Mouse (Mus musculus) liver, postnatal 0 days (tissue): ENCODE measurements around the gene Hivep2. TPM values are rescaled to one million over a fixed set of nuclear protein-coding genes. Genes with fewer than 3 reads are reported as not detected.

ENCODE experiments used
- ATAC-seq: fragments of 200-750 bp; cut with Nextera tagmentation; 2 replicates; pipeline ENCODE4 v1.8.0; 2017; ENCODE audit warnings: mild to moderate bottlenecking, moderate library complexity
- DNase-seq: peaks from one replicate; pipeline ENCODE4 v3.0.0-alpha.2; 2016
- H3K27ac ChIP-seq: fragments of 300-500 bp; sonication (generic); 2 replicates; pipeline ENCODE4 v1.5.1; 2014; ENCODE audit warnings: antibody characterized with exemption, moderate library complexity, mild to moderate bottlenecking, low read depth
- H3K27me3 ChIP-seq: fragments of 300-500 bp; sonication (generic); 2 replicates; pipeline ENCODE4 v1.6.1; 2014; ENCODE audit warnings: low read length, control low read depth, mixed read lengths; ENCODE audit not compliant: insufficient read depth
- H3K36me3 ChIP-seq: fragments of 300-500 bp; sonication (generic); replicated peaks from 2 replicates; pipeline ENCODE4 v1.6.1; 2014; ENCODE audit warnings: mild to moderate bottlenecking, control low read depth, low read length, moderate library complexity, mixed read lengths; ENCODE audit not compliant: insufficient read depth
- H3K4me1 ChIP-seq: fragments of 300-500 bp; sonication (generic); 2 replicates; pipeline ENCODE4 v1.6.1; 2014; ENCODE audit warnings: antibody characterized with exemption, mild to moderate bottlenecking, control low read depth; ENCODE audit not compliant: insufficient read depth
- H3K4me2 ChIP-seq: fragments of 300-500 bp; sonication (generic); 2 replicates; pipeline ENCODE4 v1.6.1; 2014; ENCODE audit warnings: low read depth, mild to moderate bottlenecking, low read length, moderate library complexity, mixed read lengths
- H3K4me3 ChIP-seq: fragments of 300-500 bp; sonication (generic); 2 replicates; pipeline ENCODE4 v1.5.1; 2014; ENCODE audit warnings: low read depth, low read length
- H3K9ac ChIP-seq: fragments of 300-500 bp; sonication (generic); replicated peaks from 2 replicates; pipeline ENCODE4 v1.6.1; 2014; ENCODE audit warnings: mild to moderate bottlenecking, moderate library complexity
- H3K9me3 ChIP-seq: fragments of 300-500 bp; sonication (generic); 2 replicates; pipeline ENCODE4 v1.6.1; 2016; ENCODE audit warnings: mild to moderate bottlenecking, control low read depth, low read length, mixed read lengths
- CTCF ChIP-seq: sonication (generic); IDR thresholded peaks from 2 replicates; pipeline ENCODE4 v1.5.1; 2016; ENCODE audit warnings: antibody characterized with exemption, low read depth
- EP300 ChIP-seq: IDR thresholded peaks from 2 replicates; pipeline ENCODE4 v1.6.1; 2016; ENCODE audit warnings: antibody characterized with exemption, low read depth, mild to moderate bottlenecking
- WGBS: fragments of 180-500 bp; shearing (Covaris S2); extraction: QIAGEN DNeasy Blood & Tissue Kit; methylation state at CpG from one replicate; pipeline ENCODE4 v1.1.7; 2014; ENCODE audit not compliant: insufficient replicate concordance; 5-methylcytosine and 5-hydroxymethylcytosine counted together
- polyA plus RNA-seq: library from polyadenylated mRNA; unstranded; fragments of >200 nt; fragmentation: Nextera tagmentation; extraction: Ambion mirVana; gene quantifications from 2 replicates; pipeline ENCODE4 v1.2.1, GENCODE M21; 2015

The Hivep2 gene
- polyA plus RNA-seq, 1 experiment from 2014 or later, result 0.82 TPM

DNA sequence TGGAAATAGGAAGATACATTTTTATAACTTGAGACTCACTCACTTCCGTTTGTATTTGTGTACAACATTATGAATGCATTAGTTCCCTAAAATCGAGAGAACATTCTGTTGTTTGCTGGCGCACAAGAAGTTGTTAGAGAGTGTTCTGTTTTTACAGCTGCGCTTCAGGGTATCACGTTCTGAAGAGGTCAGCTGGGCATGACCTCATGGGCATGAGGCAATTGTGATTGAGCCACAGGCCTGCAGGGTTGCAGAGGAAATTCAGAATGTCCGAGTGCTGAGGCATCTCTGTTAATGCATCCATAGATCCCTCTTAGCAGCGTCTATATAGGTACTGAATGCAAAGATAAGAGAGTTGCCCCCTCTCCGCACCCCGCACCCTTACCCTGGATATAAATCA lies 22.4 kb downstream of the Hivep2 start:
- H3K4me1 ChIP-seq, result peaks cover 8% of the 10 kb centered on the region
- H3K27me3 ChIP-seq, result no peaks in the 10 kb centered on the region
- no peaks in the 10 kb centered on the region for H3K9me3 ChIP-seq
- no peak overlapping the region for H3K27ac ChIP-seq
- H3K4me2 ChIP-seq, result no peak overlapping the region
- DNase-seq (peak; percentile 42), ATAC-seq (peak; percentile 63)
- no peak for TF ChIP-seq CTCF
- TF ChIP-seq EP300, result peak; percentile 29; the same call in 1 of the 2 replicates
- H3K4me3 ChIP-seq, result no peak overlapping the region
- no peak overlapping the region for H3K9ac ChIP-seq
- WGBS, result 50% methylated on average over 9 of the region's 9 CpGs
- no peaks in the 10 kb centered on the region for H3K36me3 ChIP-seq

DNA sequence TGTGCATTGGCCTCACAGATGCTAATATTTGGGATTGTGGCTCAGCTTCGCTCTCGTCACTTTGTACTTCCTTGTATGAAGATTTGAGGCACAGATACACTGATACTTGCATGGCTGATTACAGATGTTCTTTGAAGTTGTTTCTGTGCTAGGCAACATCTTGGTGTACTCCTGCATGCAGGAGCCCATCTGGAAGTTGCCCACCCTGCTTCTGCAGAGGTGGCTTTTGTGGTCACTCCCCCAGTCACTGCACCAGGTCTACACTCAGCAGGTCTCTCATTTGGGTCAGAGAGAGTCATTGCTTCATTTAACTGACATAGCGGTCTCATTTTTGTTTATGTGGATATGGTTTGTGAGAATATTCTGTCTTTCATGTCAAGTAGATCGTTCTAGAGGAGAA lies 22.9 kb downstream of the Hivep2 start:
- Histone ChIP-seq H3K4me1 (peaks cover 5% of the 10 kb centered on the region; the same call in 1 of the 2 replicates), H3K4me3 (no peak overlapping the region), H3K36me3 (no peaks in the 10 kb centered on the region), H3K4me2 (no peak overlapping the region), H3K27me3 (no peaks in the 10 kb centered on the region), H3K27ac (no peak overlapping the region), H3K9me3 (no peaks in the 10 kb centered on the region), H3K9ac (no peak overlapping the region)
- ATAC-seq (no peak), DNase-seq (no peak)
- WGBS, result 75% methylated on average over 4 of the region's 4 CpGs
- TF ChIP-seq EP300 (no peak), CTCF (no peak)

DNA sequence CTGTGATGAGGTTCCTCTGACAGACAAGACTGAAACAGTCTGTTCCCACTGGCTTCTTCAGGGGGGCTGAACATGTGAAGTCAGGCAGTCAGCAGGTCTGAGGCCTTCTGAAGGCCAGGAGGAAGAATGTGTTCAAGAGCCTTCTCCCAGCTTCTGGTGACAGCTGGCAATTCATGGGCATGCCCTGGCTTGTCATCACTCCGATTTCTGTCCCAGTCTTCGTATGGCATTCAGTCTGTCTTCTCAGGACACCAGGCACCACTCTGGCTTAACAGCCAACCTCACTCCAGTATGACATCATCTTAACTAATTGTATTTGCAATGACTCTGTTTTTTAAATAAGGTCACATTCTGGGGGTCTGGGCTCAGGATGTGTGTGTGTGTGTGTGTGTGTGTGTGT lies 25.0 kb downstream of the Hivep2 start:
- Histone ChIP-seq H3K27ac (no peak overlapping the region), H3K36me3 (no peaks in the 10 kb centered on the region), H3K4me2 (no peak overlapping the region), H3K4me3 (no peak overlapping the region), H3K9ac (no peak overlapping the region), H3K27me3 (no peaks in the 10 kb centered on the region), H3K9me3 (no peaks in the 10 kb centered on the region), H3K4me1 (0 out of 2 replicates have a peak, but pooled peaks cover 3% of the 10 kb centered on the region)
- 79% methylated on average over 2 of the region's 2 CpGs for WGBS
- no peak for DNase-seq
- ATAC-seq, result no peak
- TF ChIP-seq CTCF (no peak), EP300 (no peak)

DNA sequence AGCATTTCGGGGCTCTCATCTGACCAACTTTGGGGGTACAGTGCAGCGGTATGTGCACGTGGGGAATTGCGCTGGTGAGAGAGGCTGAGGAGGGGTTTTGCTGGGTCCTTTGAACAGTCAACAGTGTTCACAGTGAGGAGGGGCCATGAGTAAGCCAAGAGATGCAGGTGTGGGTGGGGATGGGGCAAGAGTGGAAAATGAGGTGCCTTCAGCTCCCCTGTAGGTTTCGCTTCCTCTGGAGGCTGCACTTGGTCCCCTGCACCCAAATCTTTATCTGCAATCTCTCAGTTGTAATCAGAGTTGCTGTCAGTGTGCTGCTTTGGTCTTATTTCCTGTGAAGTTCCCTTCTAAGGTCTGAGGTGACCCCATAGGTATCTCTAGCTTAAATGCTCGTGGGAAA lies 27.5 kb downstream of the Hivep2 start:
- H3K27ac ChIP-seq, result no peak overlapping the region
- no peaks in the 10 kb centered on the region for H3K36me3 ChIP-seq
- DNase-seq (no peak), ATAC-seq (no peak)
- no peak overlapping the region for H3K4me3 ChIP-seq
- H3K4me1 ChIP-seq, result no peaks in the 10 kb centered on the region
- no peak for TF ChIP-seq EP300
- no peak for TF ChIP-seq CTCF
- no peaks in the 10 kb centered on the region for H3K27me3 ChIP-seq
- H3K4me2 ChIP-seq, result no peak overlapping the region
- H3K9ac ChIP-seq, result no peak overlapping the region
- WGBS, result 75% methylated on average over 6 of the region's 6 CpGs
- H3K9me3 ChIP-seq, result no peaks in the 10 kb centered on the region

DNA sequence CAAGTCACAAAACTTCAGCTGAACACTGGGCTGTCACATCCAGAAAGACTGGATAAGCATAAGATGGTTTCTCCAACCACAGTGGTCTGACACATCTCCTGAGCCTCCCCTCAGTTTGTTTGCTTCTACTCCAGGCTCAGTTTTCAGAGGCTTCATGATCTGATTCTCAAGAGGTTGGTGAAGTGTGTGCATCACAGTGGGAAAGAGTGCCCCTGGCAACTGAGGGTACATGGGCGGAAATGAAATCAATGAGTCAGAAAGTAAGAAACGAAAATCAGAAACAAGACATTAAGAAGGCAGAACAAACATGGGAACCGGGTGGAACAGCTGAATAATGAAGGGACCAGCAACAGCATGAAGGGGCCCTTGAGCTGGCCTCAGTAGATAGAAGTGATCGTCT lies 31.5 kb downstream of the Hivep2 start:
- H3K9ac ChIP-seq, result no peak overlapping the region
- no peaks in the 10 kb centered on the region for H3K36me3 ChIP-seq
- TF ChIP-seq CTCF (no peak), EP300 (no peak)
- H3K27ac ChIP-seq, result no peak overlapping the region
- H3K4me3 ChIP-seq, result no peak overlapping the region
- H3K27me3 ChIP-seq, result no peaks in the 10 kb centered on the region
- WGBS, result 75% methylated on average over 4 of the region's 4 CpGs
- ATAC-seq (no peak), DNase-seq (no peak)
- H3K4me2 ChIP-seq, result no peak overlapping the region
- H3K9me3 ChIP-seq, result no peaks in the 10 kb centered on the region
- no peaks in the 10 kb centered on the region for H3K4me1 ChIP-seq

DNA sequence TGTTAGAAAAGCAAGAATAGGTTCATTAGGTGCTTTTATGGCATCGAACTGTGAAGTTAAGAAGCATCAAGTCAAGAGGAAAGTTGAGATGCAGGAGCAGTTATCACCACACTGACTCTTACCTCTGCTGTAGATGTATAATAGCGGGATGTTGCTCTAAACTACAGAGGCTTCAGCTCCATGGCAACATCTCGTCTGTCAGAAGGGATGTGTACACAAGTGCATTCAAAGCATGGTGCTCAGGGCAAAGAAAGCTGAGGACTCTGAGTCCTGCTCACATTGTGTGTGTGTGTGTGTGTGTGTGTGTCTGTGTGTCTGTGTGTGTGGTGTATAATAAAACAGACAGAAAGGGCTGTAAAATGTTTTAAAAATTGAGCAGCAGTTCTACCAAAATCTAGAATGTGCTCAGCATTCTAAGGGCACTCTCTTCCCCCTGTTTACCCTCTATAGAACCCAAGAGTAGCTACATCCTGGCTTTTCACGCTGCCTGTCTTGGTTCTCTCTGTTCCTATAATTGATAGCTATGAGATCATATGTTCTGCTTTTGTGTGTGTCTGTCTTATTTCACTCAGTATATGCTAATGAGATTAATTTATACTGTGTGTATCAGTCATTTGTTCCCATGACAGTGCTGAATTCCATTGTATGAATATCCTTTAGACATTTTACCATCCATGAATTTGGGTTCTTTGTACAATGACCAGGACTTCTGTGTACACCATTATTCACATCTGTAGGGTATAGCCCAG lies 39.1 kb downstream of the Hivep2 start:
- ATAC-seq (no peak), DNase-seq (no peak)
- H3K4me1 ChIP-seq, result no peaks in the 10 kb centered on the region
- H3K27ac ChIP-seq, result no peak overlapping the region
- H3K36me3 ChIP-seq, result no peaks in the 10 kb centered on the region
- no peaks in the 10 kb centered on the region for H3K9me3 ChIP-seq
- H3K4me2 ChIP-seq, result no peak overlapping the region
- no peaks in the 10 kb centered on the region for H3K27me3 ChIP-seq
- H3K9ac ChIP-seq, result no peak overlapping the region
- no peak overlapping the region for H3K4me3 ChIP-seq
- 67% methylated on average over 4 of the region's 4 CpGs for WGBS
- no peak for TF ChIP-seq CTCF
- no peak for TF ChIP-seq EP300
